Mouse (Mus musculus): ENCODE results near the gene Got1. TPM values are rescaled to one million over a fixed set of nuclear protein-coding genes. Genes with fewer than 3 reads are reported as not detected.

The Got1 gene
- polyA plus RNA-seq, 1 experiment = 196 TPM

- Histone ChIP-seq H3K79me2 (ENCODE audit: control insufficient read depth, insufficient read depth) (no peaks in the 10 kb centered on the region), H3K4me3 (no peak overlapping the region), H3ac (ENCODE audit: control insufficient read depth, insufficient read length) (no peak overlapping the region), H3K4me2 (ENCODE audit: low read depth) (no peak overlapping the region), H3K36me3 (ENCODE audit: control insufficient read depth, insufficient read depth) (no peaks in the 10 kb centered on the region), H3K27me3 (ENCODE audit: control insufficient read depth, insufficient read depth, insufficient read length) (peaks cover 34% of the 10 kb centered on the region)
- no peak for TF ChIP-seq CEBPB (IDR thresholded peaks at IDR 0.05; ENCODE audit: insufficient read depth, poor library complexity, severe bottlenecking)
- TF ChIP-seq MYOG (IDR thresholded peaks at IDR 0.05; ENCODE audit: control insufficient read depth in 1 of 3, insufficient read depth in 1 of 3, insufficient read length in 2 of 3, low read depth in 2 of 3) = no peak
- no peak for TF ChIP-seq POLR2AphosphoS2 (IDR thresholded peaks at IDR 0.05; ENCODE audit: insufficient read length, low read depth)
- no peak for TF ChIP-seq TCF3 (IDR thresholded peaks at IDR 0.05; ENCODE audit: insufficient read length, low read depth)
- no peak for TF ChIP-seq MAX (IDR thresholded peaks at IDR 0.05; ENCODE audit: low read depth)
- no peak for TF ChIP-seq REST (IDR thresholded peaks at IDR 0.05; ENCODE audit: insufficient read depth, insufficient read length)
- TF ChIP-seq E2F4 (IDR thresholded peaks at IDR 0.05; ENCODE audit: insufficient read depth) = no peak
- TF ChIP-seq SRF (IDR thresholded peaks at IDR 0.05; ENCODE audit: control insufficient read depth, insufficient read length, low read depth) = no peak
- no peak for TF ChIP-seq POLR2A (IDR thresholded peaks at IDR 0.05; ENCODE audit: insufficient read length, low read depth)
These were observed 71.4 kb downstream of the Got1 start for GRCm38 (mm10) chr19:43453025-43453424.

- H3K4me3 ChIP-seq = no peak overlapping the region
- TF ChIP-seq TCF12 (IDR thresholded peaks at IDR 0.05; ENCODE audit: insufficient read depth, poor library complexity, severe bottlenecking) (no peak), TCF3 (IDR thresholded peaks at IDR 0.05; ENCODE audit: insufficient read length, low read depth) (no peak), MYOG (IDR thresholded peaks at IDR 0.05; ENCODE audit: control insufficient read depth in 1 of 3, insufficient read depth in 1 of 3, insufficient read length in 2 of 3, low read depth in 2 of 3) (no peak), E2F4 (IDR thresholded peaks at IDR 0.05; ENCODE audit: insufficient read depth) (no peak), USF1 (IDR thresholded peaks at IDR 0.05; ENCODE audit: low read depth) (no peak), MAX (IDR thresholded peaks at IDR 0.05; ENCODE audit: low read depth) (no peak), MYOD1 (IDR thresholded peaks at IDR 0.05; ENCODE audit: control insufficient read depth in 1 of 3, insufficient read length in 2 of 3, low read depth in 2 of 3) (no peak), CEBPB (IDR thresholded peaks at IDR 0.05; ENCODE audit: insufficient read depth, poor library complexity, severe bottlenecking) (no peak), REST (IDR thresholded peaks at IDR 0.05; ENCODE audit: insufficient read depth, insufficient read length) (no peak), POLR2A (IDR thresholded peaks at IDR 0.05; ENCODE audit: insufficient read length, low read depth) (no peak), POLR2AphosphoS2 (IDR thresholded peaks at IDR 0.05; ENCODE audit: insufficient read length, low read depth) (no peak), SRF (IDR thresholded peaks at IDR 0.05; ENCODE audit: control insufficient read depth, insufficient read length, low read depth) (no peak)
These were observed 72.2 kb downstream of the Got1 start for GRCm38 (mm10) chr19:43452176-43452575.

GRCm38 (mm10) chr19:43451563-43451962 lies 72.8 kb downstream of the Got1 start:
- Histone ChIP-seq H3ac (ENCODE audit: control insufficient read depth, insufficient read length) (no peak overlapping the region), H3K4me2 (ENCODE audit: low read depth) (no peak overlapping the region), H3K36me3 (ENCODE audit: control insufficient read depth, insufficient read depth) (no peaks in the 10 kb centered on the region), H3K79me2 (ENCODE audit: control insufficient read depth, insufficient read depth) (no peaks in the 10 kb centered on the region), H3K4me3 (no peak overlapping the region), H3K27me3 (ENCODE audit: control insufficient read depth, insufficient read depth, insufficient read length) (peaks cover 20% of the 10 kb centered on the region)
- TF ChIP-seq E2F4 (IDR thresholded peaks at IDR 0.05; ENCODE audit: insufficient read depth) (no peak), SRF (IDR thresholded peaks at IDR 0.05; ENCODE audit: control insufficient read depth, insufficient read length, low read depth) (no peak), USF1 (IDR thresholded peaks at IDR 0.05; ENCODE audit: low read depth) (no peak), POLR2A (IDR thresholded peaks at IDR 0.05; ENCODE audit: insufficient read length, low read depth) (no peak), MYOG (IDR thresholded peaks at IDR 0.05; ENCODE audit: control insufficient read depth in 1 of 3, insufficient read depth in 1 of 3, insufficient read length in 2 of 3, low read depth in 2 of 3) (no peak), TCF3 (IDR thresholded peaks at IDR 0.05; ENCODE audit: insufficient read length, low read depth) (no peak), REST (IDR thresholded peaks at IDR 0.05; ENCODE audit: insufficient read depth, insufficient read length) (no peak), TCF12 (IDR thresholded peaks at IDR 0.05; ENCODE audit: insufficient read depth, poor library complexity, severe bottlenecking) (no peak)

More at GRCm38 (mm10) chr19:43452176-43452575, 72.2 kb downstream of the Got1 start:
- no peaks in the 10 kb centered on the region for H3K36me3 ChIP-seq (ENCODE audit: control insufficient read depth, insufficient read depth)
- no peak overlapping the region for H3ac ChIP-seq (ENCODE audit: control insufficient read depth, insufficient read length)
- peaks cover 26% of the 10 kb centered on the region for H3K27me3 ChIP-seq (ENCODE audit: control insufficient read depth, insufficient read depth, insufficient read length)
- no peaks in the 10 kb centered on the region for H3K79me2 ChIP-seq (ENCODE audit: control insufficient read depth, insufficient read depth)
- H3K4me2 ChIP-seq (ENCODE audit: low read depth) = no peak overlapping the region

Other genes starting within 250 kb of the Got1 start
- not detected for gene Hpse2, start 136.2 kb downstream of the Got1 start, polyA plus RNA-seq (2012; fragmentation: generic; extraction: Trizol)
- not detected for gene Cnnm1, start 84.2 kb downstream of the Got1 start, polyA plus RNA-seq (2012; fragmentation: generic; extraction: Trizol)
- not detected for gene Nkx2-3, start 87.7 kb upstream of the Got1 start, polyA plus RNA-seq (2012; fragmentation: generic; extraction: Trizol)
- 25.5 TPM for gene Slc25a28, start 150.3 kb upstream of the Got1 start, polyA plus RNA-seq (2012; fragmentation: generic; extraction: Trizol)
- 2.2 TPM for gene Entpd7, start 165.1 kb upstream of the Got1 start, polyA plus RNA-seq (2012; fragmentation: generic; extraction: Trizol)
- gene Cutc, start 228.4 kb upstream of the Got1 start, polyA plus RNA-seq (2012; fragmentation: generic; extraction: Trizol) = 5.1 TPM
- 11.5 TPM for gene Cox15, start 228.4 kb upstream of the Got1 start, polyA plus RNA-seq (2012; fragmentation: generic; extraction: Trizol)